Mouse (Mus musculus): ENCODE data around the gene Wdr25. TPM values are rescaled to one million over a fixed set of nuclear protein-coding genes. Genes with fewer than 3 reads are reported as not detected.

Wdr25 gene
- 3.3 and 4.9 TPM in 2 replicates for polyA plus RNA-seq (2012; rRNA removed; ENCODE audit: low replicate concordance)

DNA sequence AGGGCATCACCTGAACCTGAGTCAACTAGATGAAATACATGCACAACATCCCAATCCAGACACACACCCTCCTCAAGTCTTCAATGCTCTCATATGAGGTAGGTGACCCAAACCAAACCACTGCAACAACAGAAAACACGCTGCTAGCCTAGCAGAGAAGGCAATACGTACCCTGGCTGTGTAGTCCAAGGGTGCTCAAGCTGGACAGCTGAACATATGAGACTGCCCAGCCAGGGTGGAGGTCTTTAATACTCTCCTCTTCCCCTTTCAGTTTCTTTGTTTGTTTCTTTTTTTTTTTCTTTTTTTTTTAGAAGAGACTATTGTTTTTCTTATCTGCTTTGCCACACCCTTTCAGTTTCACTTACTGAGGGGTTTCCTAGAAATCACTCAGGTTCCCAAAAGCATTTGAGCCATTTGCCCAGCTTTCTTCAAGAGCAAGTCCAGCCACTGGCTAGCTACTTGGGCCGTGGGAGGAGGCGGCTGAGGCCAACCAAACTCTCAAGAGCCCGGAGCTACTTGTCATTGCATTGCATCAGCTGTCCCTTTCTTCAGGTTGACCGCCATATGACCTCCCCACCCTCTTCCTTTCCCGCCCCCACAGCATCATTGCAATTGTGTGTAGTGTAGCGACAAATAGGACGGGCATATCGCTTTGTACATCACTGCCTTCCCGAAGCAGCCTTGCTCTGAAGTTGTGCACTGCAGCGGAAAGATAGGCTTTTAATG is at the start of gene Wdr25:
Gene Wdr25 (plus strand): TSS at position 643 of the 726 bp plus-strand sequence.

GRCm38 (mm10) chr12:108893715-108894431 is 442 bp downstream of the Wdr25 start, which contains the start of gene Wars:
TSS of gene Wars (minus strand) at chr12:108894174.

GRCm38 (mm10) chr12:109068167-109068653 is 174.8 kb downstream of the Wdr25 start, which contains the start of gene Begain:
TSS of gene Begain (minus strand) at chr12:109068217.

Other genes with a start within 250 kb of the Wdr25 start
- gene Degs2, start 191.3 kb upstream of the Wdr25 start, polyA plus RNA-seq (2012; rRNA removed; ENCODE audit: low replicate concordance): 195 and 448 TPM in 2 replicates
- 8.6 and 13.8 TPM in 2 replicates for gene Yy1, start 100.7 kb upstream of the Wdr25 start, polyA plus RNA-seq (2012; rRNA removed; ENCODE audit: low replicate concordance)
- gene Slc25a29, start 57.7 kb upstream of the Wdr25 start, polyA plus RNA-seq (2012; rRNA removed; ENCODE audit: low replicate concordance): 5.5 and 5.6 TPM in 2 replicates
- gene Slc25a47, start 57.6 kb upstream of the Wdr25 start, polyA plus RNA-seq (2012; rRNA removed; ENCODE audit: low replicate concordance): 7.3 and 12.1 TPM in 2 replicates
- 55.3 and 67.4 TPM in 2 replicates for gene Wars, start 543 bp downstream of the Wdr25 start, polyA plus RNA-seq (2012; rRNA removed; ENCODE audit: low replicate concordance)
- 1.8 and 1.9 TPM in 2 replicates for gene Begain, start 174.6 kb downstream of the Wdr25 start, polyA plus RNA-seq (2012; rRNA removed; ENCODE audit: low replicate concordance)